Mouse (Mus musculus) C2C12 (cell line): ENCODE data around the gene Rgma.

ENCODE experiments used
- CEBPB ChIP-seq: IDR thresholded peaks from one replicate; pipeline ENCODE4 v1.6.1; 2011; ENCODE audit warnings: low read depth, mild to moderate bottlenecking, control low read depth, moderate library complexity
- CTCF ChIP-seq: IDR thresholded peaks from one replicate; pipeline ENCODE4 v1.5.1; 2011; ENCODE audit not compliant: control insufficient read depth, insufficient read depth, insufficient read length
- FOSL1 ChIP-seq: IDR thresholded peaks from one replicate; pipeline ENCODE4 v1.8.0; 2011; ENCODE audit warnings: mild to moderate bottlenecking, low read length; ENCODE audit not compliant: poor library complexity, insufficient read depth, severe bottlenecking
- MAX ChIP-seq: IDR thresholded peaks from one replicate; pipeline ENCODE4 v1.6.1; 2011; ENCODE audit warnings: mild to moderate bottlenecking, control low read depth
- MYOD1 ChIP-seq: IDR thresholded peaks from one replicate; pipeline ENCODE4 v1.6.1; 2011; ENCODE audit warnings: low read depth; ENCODE audit not compliant: control insufficient read depth, insufficient read length
- MYOG ChIP-seq: IDR thresholded peaks from one replicate; pipeline ENCODE4 v1.6.1; 2011; ENCODE audit not compliant: control insufficient read depth, insufficient read length; ENCODE audit errors: extremely low read depth
- USF1 ChIP-seq: IDR thresholded peaks from one replicate; pipeline ENCODE4 v1.6.1; 2011; ENCODE audit warnings: low read depth, mild to moderate bottlenecking, control low read depth, moderate library complexity

DNA sequence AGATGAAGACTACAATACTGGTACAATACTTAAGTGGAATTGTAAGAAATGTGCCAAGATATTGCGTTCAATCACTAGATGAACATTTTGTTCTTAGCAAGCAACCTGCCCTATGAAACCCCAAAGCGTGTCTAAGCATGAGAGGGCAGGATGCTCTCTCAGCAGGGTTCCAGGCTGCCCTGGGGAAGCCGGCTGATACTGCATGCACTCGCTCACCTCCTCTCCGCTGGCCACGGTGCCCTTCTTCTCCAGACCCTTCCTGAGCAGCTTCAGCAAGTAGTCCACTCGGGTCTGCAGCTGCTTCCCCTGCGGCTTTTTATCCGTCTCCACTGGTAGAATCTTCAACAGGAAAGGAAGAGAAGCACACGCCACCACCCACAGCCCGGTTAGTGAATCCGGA is 78.8 kb downstream of the Rgma start:
- TF ChIP-seq CTCF, result no peak
- no peak for TF ChIP-seq CEBPB
- no peak for TF ChIP-seq MYOG
- no peak for TF ChIP-seq MAX
- TF ChIP-seq USF1, result no peak
- TF ChIP-seq MYOD1, result no peak
- TF ChIP-seq FOSL1, result no peak
